Mouse (Mus musculus): ENCODE data around the gene Pdcd2l. TPM values are rescaled to one million over a fixed set of nuclear protein-coding genes. Genes with fewer than 3 reads are reported as not detected.
A peak's percentile ranks its signal among the peaks of the same experiment; 100 is the strongest.

The Pdcd2l gene
- 10 to 100 TPM; 13.7 to 15.0 TPM for total RNA-seq (2021)
- long read RNA-seq, experiment 1, transcript Pdcd2l-201 (7 exons, 1,295 nt): major isoform, 15 of 20 reads
- long read RNA-seq, experiment 1, partial matches to known transcripts: 3 of 20 reads
- long read RNA-seq, experiment 1, other reads (novel, unspliced or antisense): 2 of 20 reads
- long read RNA-seq, experiment 2, transcript Pdcd2l-201 (7 exons, 1,295 nt): major isoform, 9 of 15 reads
- long read RNA-seq, experiment 2, partial matches to known transcripts: 4 of 15 reads
- long read RNA-seq, experiment 2, other reads (novel, unspliced or antisense): 2 of 15 reads

DNA sequence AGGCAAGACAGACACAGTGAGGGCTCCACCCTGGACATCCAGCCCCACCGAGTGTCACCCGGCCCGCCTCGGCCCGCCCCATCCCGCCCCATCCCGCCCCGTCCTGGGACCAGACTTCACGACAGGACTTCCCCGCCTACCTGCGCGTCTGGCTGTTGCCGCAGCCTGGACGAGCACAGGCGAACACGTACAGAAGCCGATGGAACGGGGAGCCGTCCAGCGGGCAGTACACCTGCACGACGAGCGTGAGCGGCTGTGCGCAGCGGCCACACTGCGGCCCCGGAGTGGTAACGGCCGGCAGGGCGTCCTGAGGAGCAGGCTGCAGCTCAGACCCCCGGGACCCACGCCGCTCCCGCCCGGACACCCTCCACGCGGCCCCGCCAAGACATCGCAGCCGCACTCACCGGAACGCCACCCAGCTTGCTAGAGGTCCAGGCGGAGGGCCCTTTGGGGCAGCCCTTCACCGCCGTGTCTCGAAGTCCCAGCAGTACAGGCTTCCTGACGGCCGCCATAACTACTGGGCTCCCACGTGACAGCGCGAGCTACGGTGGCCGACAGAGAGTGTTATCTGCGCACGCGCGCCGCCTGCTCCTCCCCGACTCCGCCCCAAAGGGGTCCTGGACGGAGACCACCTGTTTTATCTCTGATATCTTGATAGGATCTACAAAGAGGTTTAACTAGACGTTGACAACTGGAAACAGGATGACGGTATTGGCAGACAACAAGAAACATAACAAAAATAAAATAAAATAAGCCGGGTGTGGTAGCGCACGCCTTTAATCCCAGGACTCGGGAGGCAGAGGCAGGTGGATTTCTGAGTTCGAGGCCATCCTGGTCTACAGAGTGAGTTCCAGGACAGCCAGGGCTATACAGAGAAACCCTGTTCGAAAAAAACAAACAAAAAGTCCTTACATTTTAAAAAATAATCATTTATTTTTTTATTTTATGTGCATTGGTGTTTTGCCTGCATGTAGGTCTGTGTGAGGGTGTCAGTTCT lies at the start of gene Pdcd2l:
Gene Pdcd2l (minus strand): TSS at position 530 of the 997 bp plus-strand sequence.
- peak; percentile 93 for DNase-seq (ENCODE audit: low spot score)

DNA sequence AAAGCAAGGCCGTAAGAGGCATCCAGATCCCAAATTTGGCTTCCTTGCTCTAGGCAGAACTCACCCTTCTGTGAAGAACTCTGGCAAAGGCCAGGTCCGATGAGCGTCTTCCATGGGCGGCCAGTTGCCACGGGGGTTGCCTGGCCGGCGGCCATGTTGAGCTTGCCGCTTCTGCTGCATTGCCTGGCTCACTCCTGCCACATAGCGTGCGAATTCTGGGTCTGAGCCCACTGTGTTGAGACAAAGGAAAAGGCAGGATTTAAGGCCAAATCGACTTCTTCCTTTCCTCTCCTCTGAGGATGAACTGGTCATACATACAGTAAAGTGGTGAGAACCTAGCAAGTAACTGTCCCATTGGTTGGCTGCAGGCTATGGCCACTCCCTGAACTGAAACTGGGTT lies 45.7 kb upstream of the Pdcd2l start:
- no peak for DNase-seq (ENCODE audit: low spot score)

DNA sequence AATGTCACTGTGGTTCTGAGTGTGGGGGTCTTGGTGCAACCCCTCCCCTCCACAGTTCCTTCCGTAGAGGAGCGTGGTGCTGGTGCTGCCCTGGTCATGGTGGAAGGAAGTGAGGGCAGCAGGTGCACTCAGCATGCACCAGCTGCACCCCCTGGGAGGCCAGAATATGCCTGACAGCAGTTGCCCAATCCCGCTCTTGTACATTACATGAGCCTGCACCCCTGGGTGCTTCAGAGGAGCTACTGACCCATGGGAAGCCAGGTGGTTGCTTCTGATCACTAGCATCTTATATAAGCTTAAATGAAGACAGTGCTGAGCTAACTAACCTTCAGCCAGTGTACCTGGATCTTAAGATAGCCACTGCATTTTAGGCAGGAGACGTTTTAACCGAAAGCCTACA lies 41.6 kb upstream of the Pdcd2l start:
- DNase-seq (ENCODE audit: low spot score): no peak

DNA sequence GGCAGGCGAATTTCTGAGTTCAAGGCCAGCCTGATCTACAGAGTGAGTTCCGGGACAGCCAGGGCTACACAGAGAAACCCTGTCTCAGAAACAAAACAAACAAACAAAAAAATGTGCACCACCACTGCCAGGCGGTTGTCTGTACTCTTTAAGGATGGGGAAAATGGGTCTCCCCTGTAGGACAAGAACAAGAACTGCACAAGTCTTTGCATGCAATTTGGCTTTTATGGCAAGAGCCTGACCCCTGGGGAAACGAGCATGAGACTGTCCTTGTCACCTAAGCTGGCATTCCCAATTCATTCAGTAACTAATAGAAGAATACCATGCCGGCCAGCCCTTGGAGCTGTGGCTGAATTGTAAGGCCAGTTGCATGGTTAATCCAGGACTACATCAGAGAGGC lies 39.1 kb upstream of the Pdcd2l start:
- DNase-seq (ENCODE audit: low spot score): no peak

DNA sequence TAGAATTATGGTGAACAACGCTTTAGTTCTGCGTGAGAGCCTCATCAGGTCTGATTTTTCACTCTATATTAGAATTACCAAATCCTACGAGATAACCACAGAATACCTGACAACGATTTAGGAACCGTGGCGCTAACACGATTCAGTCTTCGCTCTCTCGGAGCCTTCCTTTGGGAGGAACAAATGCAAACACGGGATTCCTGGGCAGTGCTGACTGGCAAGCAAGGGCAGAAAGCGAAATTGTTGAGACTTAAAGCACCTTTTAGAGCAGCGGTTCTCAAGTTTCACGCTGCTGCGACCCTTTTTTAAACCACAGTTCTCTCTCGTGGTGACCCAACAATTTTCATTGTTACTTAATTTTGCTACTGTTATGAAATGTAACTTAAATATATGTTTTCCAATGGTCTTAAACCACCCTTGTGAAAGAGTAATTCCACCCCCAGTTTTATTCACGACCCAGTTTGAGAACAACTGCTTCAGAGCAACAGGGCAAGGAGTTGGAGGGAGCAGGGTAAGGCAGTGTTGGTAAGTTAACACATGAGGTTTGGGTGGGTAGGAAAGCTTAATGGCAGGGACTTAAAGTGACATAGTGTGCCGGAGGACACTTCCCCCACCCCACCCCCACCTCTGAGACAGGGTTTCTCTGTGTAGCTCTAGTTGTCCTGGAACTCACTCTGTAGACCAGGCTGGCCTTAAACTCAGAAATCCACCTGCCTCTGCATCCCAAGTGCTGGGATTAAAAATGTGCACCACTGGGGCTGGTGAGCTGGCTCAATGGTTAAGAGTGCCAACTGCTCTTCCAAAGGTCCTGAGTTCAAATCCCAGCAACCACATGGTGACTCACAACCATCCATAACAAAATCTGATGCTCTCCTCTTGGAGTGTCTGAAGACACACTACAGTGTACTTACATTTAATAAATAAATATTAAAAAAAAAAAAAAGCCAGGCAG lies 38.4 kb upstream of the Pdcd2l start:
- DNase-seq (ENCODE audit: low spot score): no peak

DNA sequence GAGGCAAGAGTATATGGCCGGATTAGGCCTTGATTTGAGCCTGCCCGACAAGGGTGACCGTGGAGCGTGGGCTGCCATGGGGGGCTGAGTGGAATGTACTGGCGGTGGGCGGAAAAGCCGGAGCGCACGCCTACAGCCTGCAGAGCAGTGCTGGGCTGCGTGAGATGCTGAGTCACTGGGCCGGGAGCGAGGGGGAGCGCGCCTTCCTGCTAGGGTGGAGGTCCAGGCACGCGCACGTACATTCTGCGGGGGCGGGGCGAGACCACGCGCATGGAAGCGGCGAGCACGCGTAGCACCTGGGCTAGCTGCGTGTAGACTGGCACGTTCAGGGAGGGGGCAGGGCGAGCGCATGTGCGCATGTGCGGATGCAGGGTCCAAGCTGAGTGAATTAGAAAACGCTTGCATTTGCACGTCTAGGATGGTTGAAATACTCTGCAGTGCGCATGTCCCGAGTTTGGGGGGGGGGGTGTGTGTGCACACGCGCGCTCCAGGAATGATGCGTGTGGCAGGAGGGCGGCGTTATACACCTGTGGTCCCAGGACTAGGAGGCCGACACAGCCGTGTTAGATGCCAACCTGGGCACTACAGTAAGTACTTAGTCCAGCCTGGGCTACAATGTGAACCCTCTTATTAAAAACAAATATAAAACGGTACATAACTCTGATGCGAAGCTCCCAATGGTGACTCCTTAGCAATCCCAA lies 37.6 kb upstream of the Pdcd2l start:
- DNase-seq (ENCODE audit: low spot score): peak; percentile 98

DNA sequence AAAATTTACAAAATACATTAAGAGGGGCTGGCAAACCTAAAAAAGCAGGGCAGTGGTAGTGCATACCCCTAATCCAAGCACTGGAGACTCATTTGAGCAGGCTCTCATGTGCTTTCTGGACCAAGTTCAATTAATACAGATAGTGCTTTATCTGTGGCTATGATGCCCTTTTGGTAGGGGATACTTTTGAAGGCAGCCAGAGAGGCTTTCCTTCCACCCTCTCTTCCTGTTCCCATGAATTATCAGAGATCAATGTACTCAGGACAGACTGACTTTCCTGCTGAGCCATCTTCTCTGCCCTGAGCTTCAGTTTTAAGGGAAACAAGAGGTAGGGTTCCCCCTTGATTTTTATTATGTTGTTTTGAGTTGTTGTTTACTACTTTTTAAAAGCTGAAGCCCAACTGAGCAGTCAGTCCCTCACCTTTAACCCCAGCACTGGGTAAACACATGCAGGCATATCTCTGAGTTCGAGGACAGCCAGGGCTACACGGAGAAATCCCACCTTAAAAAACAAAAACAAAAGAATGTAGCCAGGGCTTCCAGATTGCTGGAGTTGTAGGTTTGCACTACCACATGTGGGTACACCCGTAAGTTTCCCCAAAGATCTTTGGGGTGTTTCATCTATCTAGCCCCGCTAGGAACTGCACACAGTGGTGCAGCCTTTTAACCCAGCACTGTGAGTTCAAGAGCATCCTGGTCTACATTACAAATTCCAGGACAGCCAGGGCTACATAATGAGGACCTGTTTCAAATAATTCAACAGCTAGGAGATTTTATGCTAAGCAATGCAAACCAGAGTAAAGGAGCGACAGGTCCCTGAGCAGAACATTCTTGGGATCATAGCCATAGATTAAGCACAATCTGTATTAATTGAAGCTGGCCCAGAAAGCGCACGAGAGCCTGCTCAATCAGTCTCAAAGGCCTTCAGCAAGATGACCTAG lies 36.6 kb upstream of the Pdcd2l start:
- no peak for DNase-seq (ENCODE audit: low spot score)

DNA sequence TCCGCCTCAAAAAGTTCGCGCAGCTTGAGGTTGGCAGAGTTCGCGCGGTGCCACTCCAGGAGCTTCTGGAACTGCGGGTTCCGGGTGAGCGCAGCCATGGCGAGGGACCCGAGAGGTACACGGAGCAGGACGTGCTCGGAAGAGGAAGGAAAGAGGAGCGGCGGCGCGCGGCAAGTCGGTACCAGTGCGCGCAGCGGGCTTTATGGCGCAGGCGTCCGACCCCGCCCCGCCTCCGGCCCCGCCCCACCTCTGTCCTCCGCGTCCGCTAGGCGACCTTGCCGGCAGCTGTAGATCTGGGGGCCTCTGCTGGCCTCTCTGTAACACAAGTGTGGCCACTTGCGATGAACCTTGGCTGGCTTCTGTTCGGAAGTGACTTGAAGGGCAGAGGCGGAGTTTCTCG lies 33.7 kb upstream of the Pdcd2l start, which contains the start of gene Gpi1:
Gene Gpi1 (minus strand): TSS at position 221 of the 400 bp plus-strand sequence.
- DNase-seq (ENCODE audit: low spot score): peak; percentile 77

DNA sequence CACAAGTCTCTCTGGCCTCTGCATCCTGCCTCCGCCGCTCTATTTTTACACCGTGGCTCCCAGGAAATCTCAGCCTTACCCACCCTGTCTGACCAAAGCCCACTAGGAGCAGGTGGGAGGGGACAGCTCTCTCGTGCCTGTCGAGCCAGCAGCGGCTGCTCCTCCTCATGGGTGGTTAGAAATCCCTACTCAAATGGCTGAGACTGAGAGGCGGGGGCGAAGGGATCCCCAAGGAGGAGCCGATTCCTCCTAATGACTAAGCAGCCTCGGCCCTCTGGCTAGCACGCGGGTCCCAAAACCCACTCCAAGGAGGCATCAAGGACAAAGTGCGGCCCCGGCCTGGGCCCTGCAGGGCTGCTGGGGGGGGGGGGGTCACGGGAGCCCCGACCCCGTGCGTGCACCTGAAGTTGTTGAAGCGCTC lies 33.2 kb upstream of the Pdcd2l start:
- peak; percentile 59 for DNase-seq (ENCODE audit: low spot score)

DNA sequence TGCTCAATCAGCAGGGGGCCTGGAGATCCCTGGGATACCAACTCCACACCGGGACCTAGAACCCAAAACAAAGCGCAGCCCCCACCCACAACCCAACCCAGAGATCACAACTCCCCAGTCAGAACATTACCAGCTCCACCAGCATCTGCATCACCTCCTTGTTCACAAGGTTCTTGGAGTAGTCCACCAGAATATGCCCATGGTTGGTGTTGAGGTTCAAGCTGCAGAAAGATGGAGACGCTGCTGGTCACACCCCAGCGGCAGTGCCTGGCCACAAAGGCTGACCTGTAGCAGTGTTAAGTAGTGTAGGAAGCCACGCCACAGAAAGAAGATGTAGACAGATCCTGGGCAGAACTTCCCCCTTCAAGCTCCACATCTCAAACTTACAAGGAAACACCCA lies 32.7 kb upstream of the Pdcd2l start:
- DNase-seq (ENCODE audit: low spot score): no peak

DNA sequence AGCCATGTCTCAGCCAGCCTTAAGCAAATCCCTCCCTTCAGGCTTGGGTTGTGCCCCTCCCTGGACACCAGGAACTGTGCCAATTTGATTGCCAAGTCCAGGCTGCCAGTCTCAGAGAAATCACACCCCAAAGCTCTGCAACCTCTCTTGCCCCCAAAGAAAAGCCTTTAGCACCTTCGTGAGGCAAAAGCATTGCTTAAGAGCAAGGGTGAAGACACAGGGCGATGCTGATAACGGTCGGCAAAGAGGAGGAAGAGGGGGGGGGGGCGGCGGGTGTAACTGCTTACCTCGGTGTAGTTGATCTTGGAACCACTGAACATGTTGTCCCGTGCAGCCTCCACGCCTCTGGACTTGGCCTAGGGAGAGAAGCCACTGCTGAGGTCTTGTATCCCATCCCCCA lies 32.2 kb upstream of the Pdcd2l start:
- peak; percentile 62 for DNase-seq (ENCODE audit: low spot score)

DNA sequence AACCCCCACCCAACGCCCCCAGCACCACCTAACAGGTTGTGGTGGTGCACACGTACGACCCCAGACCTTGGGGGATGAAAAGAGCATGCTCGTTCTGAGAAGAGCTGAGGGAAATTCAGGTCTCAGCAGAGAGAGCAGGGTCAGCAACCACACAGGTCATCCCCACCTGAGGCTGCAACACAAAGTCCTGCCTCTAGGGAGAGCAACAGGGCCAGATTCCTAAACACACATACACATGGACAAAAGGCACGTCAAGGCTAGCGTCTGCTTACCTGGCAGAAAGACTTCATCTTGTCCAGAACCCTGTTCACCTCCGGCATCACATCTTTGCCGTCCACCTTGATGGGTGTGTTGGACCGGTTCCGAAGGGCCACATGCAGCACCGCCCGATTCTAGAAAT lies 30.4 kb upstream of the Pdcd2l start:
- DNase-seq (ENCODE audit: low spot score): no peak

DNA sequence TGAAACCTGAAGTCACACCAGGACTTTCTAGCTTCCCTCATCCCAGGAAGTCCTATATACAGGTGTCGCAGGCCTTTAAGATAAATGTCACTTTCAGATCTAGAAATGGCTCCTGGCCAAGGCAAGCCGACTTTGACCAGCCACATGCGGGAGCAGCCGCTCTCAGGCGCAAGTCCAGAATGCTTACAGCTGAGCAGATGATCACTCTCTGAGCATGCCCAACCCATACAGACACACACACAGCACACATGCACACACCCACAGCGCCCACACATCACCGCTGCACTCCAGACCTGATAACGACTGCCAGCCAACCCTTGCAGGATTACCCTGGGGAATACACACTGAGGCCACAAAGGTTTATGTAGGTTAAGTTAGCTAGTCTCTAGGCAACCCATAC lies 29.6 kb upstream of the Pdcd2l start:
- DNase-seq (ENCODE audit: low spot score): peak; percentile 50

DNA sequence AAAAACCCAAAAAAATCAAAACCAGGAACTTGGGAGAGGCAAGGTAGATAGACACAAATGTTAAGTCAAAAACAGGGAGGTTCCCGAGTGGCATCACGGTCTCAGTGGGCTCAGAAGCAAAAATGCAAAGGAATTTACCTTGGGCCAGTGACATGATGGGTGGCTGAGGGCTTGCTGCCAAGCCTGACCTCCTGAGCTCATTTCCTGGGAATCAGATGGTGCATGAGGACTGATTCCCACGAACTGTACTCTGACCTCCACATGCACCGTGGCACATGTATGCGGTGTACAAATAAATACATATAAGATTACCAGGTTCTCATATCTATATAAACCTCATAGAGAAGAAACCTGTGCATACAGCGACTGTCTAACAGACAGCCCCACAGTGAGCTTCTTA lies 27.8 kb upstream of the Pdcd2l start:
- no peak for DNase-seq (ENCODE audit: low spot score)

DNA sequence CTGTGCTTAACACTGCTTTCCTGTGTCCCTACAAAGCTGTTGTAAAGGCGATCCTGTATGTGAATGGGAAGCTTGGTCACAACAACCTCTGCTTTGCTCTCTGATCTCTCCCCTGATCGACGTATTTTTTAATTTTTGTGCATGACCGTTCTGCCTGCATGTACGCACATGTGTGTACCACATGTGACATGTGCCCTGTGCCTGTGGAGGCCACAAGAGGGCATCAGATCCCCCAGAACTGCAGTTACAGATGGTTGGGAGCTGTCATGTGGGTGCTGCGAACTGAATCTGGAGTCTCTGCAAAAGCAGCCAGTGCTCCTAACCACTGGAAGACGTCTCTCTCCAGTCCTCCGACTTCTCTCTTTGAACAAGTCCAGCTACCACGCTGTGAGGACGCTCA lies 25.9 kb upstream of the Pdcd2l start:
- DNase-seq (ENCODE audit: low spot score): no peak

DNA sequence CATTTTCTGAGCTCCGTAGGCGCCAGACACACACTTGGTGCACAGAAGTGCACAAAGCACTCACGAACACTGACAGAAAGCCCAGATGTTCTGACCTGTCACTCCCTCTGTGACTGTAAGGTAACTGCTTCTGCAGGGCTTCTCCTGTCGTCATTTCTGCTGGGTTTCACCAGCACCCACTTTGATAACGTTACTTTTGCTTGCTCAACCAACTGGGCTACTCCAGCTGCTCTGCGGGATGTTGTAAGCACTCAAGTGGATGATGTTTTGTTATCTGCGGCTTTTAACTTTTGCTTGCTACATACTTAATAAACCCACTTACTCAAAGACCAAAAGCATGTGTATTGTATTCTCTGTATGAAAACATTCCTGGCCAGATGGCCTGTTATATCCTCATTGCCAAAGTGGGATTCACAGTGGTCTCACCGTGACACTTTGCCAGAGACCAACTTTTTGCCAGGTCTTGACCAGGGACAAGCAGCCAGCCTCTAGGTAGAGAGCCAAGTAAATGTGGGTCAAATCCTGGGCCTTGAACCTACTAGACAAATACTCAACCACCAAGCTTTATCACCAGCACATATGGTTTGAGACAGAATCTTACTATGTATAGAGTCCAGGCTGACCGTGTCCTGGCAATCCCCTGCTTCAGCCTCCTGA lies 25.3 kb upstream of the Pdcd2l start:
- no peak for DNase-seq (ENCODE audit: low spot score)

DNA sequence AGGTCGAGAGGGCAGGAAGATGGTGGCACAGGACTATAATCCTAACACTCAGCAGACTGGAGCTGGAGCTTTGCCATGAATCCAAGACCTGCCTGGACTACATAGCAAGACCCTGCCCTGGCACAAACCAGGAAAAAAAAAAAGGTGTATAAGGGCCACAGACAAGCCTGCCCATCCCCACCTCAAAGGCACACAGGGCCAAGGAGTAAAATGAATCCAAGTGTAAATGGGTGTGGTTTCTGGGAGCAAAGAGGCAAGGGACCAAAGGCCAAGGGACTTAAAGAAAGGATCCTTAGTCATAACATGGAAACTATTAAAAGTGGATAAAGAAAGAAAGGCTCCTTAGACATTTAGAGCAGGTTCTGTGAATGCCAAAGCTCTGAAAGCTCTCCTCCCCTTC lies 22.0 kb upstream of the Pdcd2l start:
- no peak for DNase-seq (ENCODE audit: low spot score)

DNA sequence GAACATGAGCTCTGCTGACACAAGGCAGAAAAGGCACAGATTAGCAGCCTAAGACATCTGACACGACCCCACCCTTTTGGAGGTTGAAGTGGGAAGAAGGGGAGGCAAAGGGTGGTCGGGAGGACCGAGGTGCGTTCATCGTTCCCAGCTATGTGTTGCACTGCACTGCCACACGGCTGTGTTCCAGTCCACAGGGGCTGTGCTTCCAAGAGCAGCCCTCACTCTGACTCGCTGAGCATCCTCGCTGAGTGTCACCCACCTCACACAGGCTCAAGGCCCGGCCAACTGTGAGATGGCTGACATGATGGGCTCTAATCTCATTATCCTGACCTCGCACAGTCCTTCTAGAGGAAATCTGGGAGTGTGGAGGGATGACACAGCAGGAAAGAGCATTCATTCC lies 20.0 kb upstream of the Pdcd2l start:
- no peak for DNase-seq (ENCODE audit: low spot score)

DNA sequence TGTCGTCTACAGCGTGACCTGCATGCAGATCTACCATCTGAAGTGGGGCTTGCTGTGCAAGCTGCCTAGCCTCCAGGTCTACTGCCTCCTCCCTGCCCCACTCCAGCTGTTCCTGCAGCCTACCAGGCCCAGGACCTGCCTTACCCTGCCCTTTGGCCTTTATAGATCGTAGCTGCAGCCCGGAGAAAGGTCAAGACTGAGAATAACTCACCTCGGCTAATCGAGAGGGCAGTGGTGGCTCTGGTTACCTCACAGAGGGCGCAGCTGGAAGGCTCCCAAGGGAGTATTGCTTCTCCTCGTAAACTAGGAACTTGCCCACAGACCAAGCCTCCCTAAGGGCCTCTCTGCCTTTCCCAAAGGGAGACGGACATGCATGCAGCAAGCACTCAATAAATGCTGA lies 19.0 kb upstream of the Pdcd2l start:
- DNase-seq (ENCODE audit: low spot score): peak; percentile 91

Data from gastrocnemius, adult 18-20 months (tissue).